Mouse (Mus musculus) intestine, embryonic 15.5 days (tissue): ENCODE measurements around the gene Mx1. TPM values are rescaled to one million over a fixed set of nuclear protein-coding genes. Genes with fewer than 3 reads are reported as not detected.

Experiments used
- ATAC-seq: fragments of 200-750 bp; cut with Nextera tagmentation; 2 replicates; pipeline ENCODE4 v1.8.0; 2017; ENCODE audit warnings: moderate TSS enrichment, moderate library complexity
- H3K27ac ChIP-seq: fragments of 300-500 bp; sonication (generic); 2 replicates; pipeline ENCODE4 v1.5.1; 2015; ENCODE audit warnings: mild to moderate bottlenecking, inconsistent platforms
- H3K27me3 ChIP-seq: fragments of 300-500 bp; sonication (generic); replicated peaks from 2 replicates; pipeline ENCODE4 v1.6.1; 2015; ENCODE audit warnings: inconsistent platforms
- H3K36me3 ChIP-seq: fragments of 300-500 bp; sonication (generic); 2 replicates; pipeline ENCODE4 v1.6.1; 2015; ENCODE audit warnings: inconsistent platforms
- H3K4me1 ChIP-seq: fragments of 300-500 bp; sonication (generic); replicated peaks from 2 replicates; pipeline ENCODE4 v1.6.1; 2015; ENCODE audit warnings: inconsistent platforms
- H3K4me2 ChIP-seq: fragments of 300-500 bp; sonication (generic); replicated peaks from 2 replicates; pipeline ENCODE4 v1.6.1; 2015; ENCODE audit warnings: mild to moderate bottlenecking, inconsistent platforms
- H3K4me3 ChIP-seq: fragments of 300-500 bp; sonication (generic); replicated peaks from 2 replicates; pipeline ENCODE4 v1.5.1; 2015; ENCODE audit warnings: inconsistent platforms
- H3K9ac ChIP-seq: fragments of 300-500 bp; sonication (generic); 2 replicates; pipeline ENCODE4 v1.6.1; 2015; ENCODE audit warnings: inconsistent platforms
- H3K9me3 ChIP-seq: fragments of 300-500 bp; sonication (generic); 2 replicates; pipeline ENCODE4 v1.6.1; 2016; ENCODE audit warnings: inconsistent platforms
- WGBS: fragments of 180-500 bp; shearing (Covaris S2); methylation state at CpG from one replicate; pipeline ENCODE4 v1.1.7; 2015; 5-methylcytosine and 5-hydroxymethylcytosine counted together
- polyA plus RNA-seq: library from polyadenylated mRNA; unstranded; fragments of >200 nt; fragmentation: Nextera tagmentation; extraction: Ambion mirVana; gene quantifications from 2 replicates; pipeline ENCODE4 v1.2.1, GENCODE M21; 2015

Gene Mx1
- polyA plus RNA-seq, 1 experiment from 2014 or later = 0.23 TPM

DNA sequence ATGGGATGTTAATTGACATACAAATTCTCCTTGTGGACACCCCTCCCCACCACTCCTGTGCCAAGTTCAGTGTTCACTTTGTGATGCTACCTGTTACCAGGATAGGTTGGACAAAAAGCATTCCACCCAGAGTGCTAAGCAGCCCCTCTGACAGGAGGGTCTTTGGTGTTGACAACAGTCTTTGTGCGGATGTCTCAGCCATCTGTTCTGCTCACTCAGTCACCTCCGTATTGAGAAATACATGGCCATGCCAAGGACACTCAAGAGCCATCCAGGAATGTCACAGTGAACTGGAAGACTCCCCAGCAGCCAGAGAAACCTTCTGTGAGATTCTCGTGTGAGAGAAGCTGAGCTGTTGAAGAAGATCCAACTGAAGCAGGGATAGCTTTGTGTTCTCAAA, 24.5 kb downstream of the Mx1 start:
- no peaks in the 10 kb centered on the region for H3K36me3 ChIP-seq
- no peak overlapping the region for H3K4me2 ChIP-seq
- no peaks in the 10 kb centered on the region for H3K9me3 ChIP-seq
- H3K27me3 ChIP-seq = no peaks in the 10 kb centered on the region
- H3K4me1 ChIP-seq = no peaks in the 10 kb centered on the region
- H3K9ac ChIP-seq = no peak overlapping the region
- H3K27ac ChIP-seq = no peak overlapping the region
- 76% methylated on average over 3 of the region's 3 CpGs for WGBS
- H3K4me3 ChIP-seq = no peak overlapping the region
- no peak for ATAC-seq

DNA sequence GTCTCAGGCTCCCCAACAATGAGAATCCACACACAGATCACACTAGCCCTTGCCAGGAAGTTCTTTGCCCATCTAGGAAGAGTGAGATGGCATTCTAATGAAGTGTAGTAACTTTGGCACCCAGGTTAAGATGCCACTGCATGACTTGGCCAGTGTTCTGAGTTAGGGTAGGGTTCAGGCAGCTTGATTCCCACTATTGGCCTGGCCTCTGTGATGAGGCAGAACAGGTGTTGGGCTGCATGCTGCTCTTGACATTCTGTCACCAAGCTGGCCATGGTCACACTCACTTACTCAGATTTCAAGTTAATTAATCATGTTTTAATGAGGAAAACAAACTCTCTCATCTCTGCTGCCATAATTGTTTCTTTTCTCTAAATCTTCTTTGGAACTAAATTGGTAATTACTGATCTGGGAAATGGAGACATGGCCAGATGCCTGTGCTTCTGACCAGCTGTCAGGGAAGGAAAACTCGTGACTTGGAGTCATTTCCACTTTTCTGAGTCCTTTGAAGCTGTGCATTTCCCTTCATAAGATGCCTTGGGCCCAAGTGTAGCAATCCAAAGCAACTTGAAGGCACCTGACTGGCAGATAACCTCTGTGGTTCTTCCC, 25.2 kb downstream of the Mx1 start:
- WGBS = 47% methylated on average over 1 of the region's 1 CpGs

GRCm38 (mm10) chr16:97434206-97434605, 28.5 kb downstream of the Mx1 start:
- H3K4me3 ChIP-seq = no peak overlapping the region
- 57% methylated on average over 2 of the region's 2 CpGs for WGBS
- no peak for ATAC-seq
- no peak overlapping the region for H3K9ac ChIP-seq
- no peaks in the 10 kb centered on the region for H3K4me1 ChIP-seq
- no peaks in the 10 kb centered on the region for H3K9me3 ChIP-seq
- H3K36me3 ChIP-seq = no peaks in the 10 kb centered on the region
- no peak overlapping the region for H3K27ac ChIP-seq
- H3K27me3 ChIP-seq = no peaks in the 10 kb centered on the region
- H3K4me2 ChIP-seq = no peak overlapping the region

More for the DNA sequence above, 25.2 kb downstream of the Mx1 start:
- no peak overlapping the region for H3K9ac ChIP-seq
- no peaks in the 10 kb centered on the region for H3K9me3 ChIP-seq
- H3K4me1 ChIP-seq = no peaks in the 10 kb centered on the region
- H3K36me3 ChIP-seq = no peaks in the 10 kb centered on the region
- ATAC-seq = no peak
- no peak overlapping the region for H3K4me3 ChIP-seq
- H3K4me2 ChIP-seq = no peak overlapping the region
- H3K27me3 ChIP-seq = no peaks in the 10 kb centered on the region
- no peak overlapping the region for H3K27ac ChIP-seq

DNA sequence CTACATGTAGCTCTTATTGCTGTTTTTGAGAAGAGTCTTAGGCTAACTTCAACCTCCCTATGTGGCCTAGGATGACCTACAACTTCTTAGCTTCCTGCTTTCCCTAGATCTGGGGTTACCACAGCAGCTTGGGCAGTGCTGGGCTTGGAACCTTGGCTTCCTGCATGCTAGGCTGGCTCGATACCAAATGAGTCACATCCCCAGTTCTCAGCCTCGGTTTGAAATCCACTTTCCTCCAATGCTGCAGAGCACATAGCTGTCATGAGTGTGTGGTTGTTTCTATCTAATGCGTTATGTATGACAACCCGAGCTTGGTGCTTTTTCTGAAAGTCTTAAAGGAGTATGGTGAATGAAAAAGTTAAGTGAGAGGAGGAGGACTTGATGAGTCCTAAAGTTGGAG, 31.4 kb downstream of the Mx1 start:
- no peaks in the 10 kb centered on the region for H3K36me3 ChIP-seq
- WGBS = 74% methylated on average over 4 of the region's 4 CpGs
- H3K9me3 ChIP-seq = no peaks in the 10 kb centered on the region

GRCm38 (mm10) chr16:97430091-97430490, 32.6 kb downstream of the Mx1 start:
- Histone ChIP-seq H3K27me3 (no peaks in the 10 kb centered on the region), H3K27ac (no peak overlapping the region), H3K9ac (no peak overlapping the region), H3K36me3 (no peaks in the 10 kb centered on the region), H3K4me1 (no peaks in the 10 kb centered on the region), H3K4me3 (no peak overlapping the region), H3K4me2 (no peak overlapping the region), H3K9me3 (no peaks in the 10 kb centered on the region)
- WGBS = 89% methylated on average over 4 of the region's 4 CpGs
- no peak for ATAC-seq

More for the DNA sequence above, 31.4 kb downstream of the Mx1 start:
- Histone ChIP-seq H3K4me2 (no peak overlapping the region), H3K27ac (no peak overlapping the region), H3K9ac (no peak overlapping the region), H3K4me1 (no peaks in the 10 kb centered on the region), H3K27me3 (no peaks in the 10 kb centered on the region), H3K4me3 (no peak overlapping the region)
- ATAC-seq = no peak

GRCm38 (mm10) chr16:97428026-97428425, 34.7 kb downstream of the Mx1 start:
- Histone ChIP-seq H3K9me3 (no peaks in the 10 kb centered on the region), H3K9ac (no peak overlapping the region), H3K4me1 (no peaks in the 10 kb centered on the region), H3K36me3 (no peaks in the 10 kb centered on the region), H3K4me2 (no peak overlapping the region), H3K27me3 (no peaks in the 10 kb centered on the region), H3K27ac (no peak overlapping the region), H3K4me3 (no peak overlapping the region)
- no peak for ATAC-seq
- WGBS = 81% methylated on average over 3 of the region's 3 CpGs

GRCm38 (mm10) chr16:97423627-97424026, 39.1 kb downstream of the Mx1 start:
- H3K9me3 ChIP-seq = no peaks in the 10 kb centered on the region
- 62% methylated on average over 1 of the region's 1 CpGs for WGBS

DNA sequence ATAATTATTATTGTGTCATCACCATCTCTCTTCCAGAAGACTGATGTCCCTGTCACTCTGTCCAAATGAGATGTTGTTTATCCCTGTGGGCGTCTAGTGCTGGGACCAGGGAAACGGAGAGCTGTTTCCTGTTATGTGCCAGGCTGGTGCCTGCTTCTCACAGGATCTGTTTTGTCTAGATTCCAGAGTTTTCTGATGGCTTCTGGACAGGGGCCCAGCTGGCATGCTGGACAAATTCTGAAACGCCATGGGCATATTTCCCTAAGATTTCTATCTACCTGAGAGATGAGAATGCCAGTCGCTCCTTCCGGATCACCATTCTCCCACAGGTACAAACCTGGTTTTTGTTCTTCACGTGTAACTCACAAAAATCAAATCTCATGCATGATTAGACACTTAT, 41.0 kb downstream of the Mx1 start:
- no peaks in the 10 kb centered on the region for H3K27me3 ChIP-seq
- H3K4me3 ChIP-seq = no peak overlapping the region
- H3K9me3 ChIP-seq = no peaks in the 10 kb centered on the region
- no peaks in the 10 kb centered on the region for H3K36me3 ChIP-seq
- WGBS = 82% methylated on average over 6 of the region's 6 CpGs
- ATAC-seq = no peak
- H3K27ac ChIP-seq = no peak overlapping the region
- no peak overlapping the region for H3K4me2 ChIP-seq
- H3K9ac ChIP-seq = no peak overlapping the region
- H3K4me1 ChIP-seq = no peaks in the 10 kb centered on the region

More at GRCm38 (mm10) chr16:97423627-97424026, 39.1 kb downstream of the Mx1 start:
- H3K4me1 ChIP-seq = no peaks in the 10 kb centered on the region
- no peak overlapping the region for H3K4me2 ChIP-seq
- no peak overlapping the region for H3K9ac ChIP-seq
- no peaks in the 10 kb centered on the region for H3K36me3 ChIP-seq
- H3K27me3 ChIP-seq = no peaks in the 10 kb centered on the region
- no peak overlapping the region for H3K27ac ChIP-seq
- no peak overlapping the region for H3K4me3 ChIP-seq
- no peak for ATAC-seq

DNA sequence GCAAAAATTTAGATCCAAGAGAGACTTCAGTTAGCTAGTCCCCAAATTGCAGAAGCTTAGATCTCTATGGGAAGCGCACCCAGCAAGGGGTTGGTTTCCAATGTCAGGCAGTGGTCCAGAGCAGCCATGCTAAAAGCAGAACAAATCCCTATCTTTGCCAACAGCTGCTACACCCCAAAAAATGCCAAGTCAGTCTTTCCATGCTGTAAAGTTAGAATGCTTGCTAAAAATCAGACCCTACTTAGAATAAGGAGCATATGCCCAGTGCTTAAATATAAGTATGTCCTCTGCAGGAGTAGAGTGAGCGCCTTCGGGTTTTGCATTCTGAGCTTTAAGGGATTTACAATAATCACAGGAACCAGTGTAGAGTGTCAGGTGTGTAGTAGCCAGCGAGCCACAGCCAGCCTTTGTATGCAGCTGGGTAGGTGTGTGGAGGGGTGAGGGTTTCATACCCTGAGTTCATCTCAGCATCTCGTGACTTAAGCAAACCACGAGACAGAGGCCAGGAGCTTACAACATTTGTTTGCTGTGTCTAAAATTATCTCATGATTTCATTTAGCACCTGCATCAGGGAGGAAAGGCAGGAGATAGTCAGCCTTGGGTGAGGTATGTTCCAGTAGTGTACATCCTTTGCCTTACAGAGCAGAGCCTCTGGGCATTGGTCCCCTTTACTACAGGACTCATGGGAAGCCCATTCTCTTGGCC, 43.8 kb downstream of the Mx1 start:
- WGBS = 89% methylated on average over 6 of the region's 6 CpGs
- Histone ChIP-seq H3K4me1 (no peaks in the 10 kb centered on the region), H3K27ac (no peak overlapping the region), H3K9me3 (no peaks in the 10 kb centered on the region), H3K4me3 (no peak overlapping the region), H3K27me3 (no peaks in the 10 kb centered on the region), H3K9ac (no peak overlapping the region), H3K36me3 (no peaks in the 10 kb centered on the region), H3K4me2 (no peak overlapping the region)
- no peak for ATAC-seq

DNA sequence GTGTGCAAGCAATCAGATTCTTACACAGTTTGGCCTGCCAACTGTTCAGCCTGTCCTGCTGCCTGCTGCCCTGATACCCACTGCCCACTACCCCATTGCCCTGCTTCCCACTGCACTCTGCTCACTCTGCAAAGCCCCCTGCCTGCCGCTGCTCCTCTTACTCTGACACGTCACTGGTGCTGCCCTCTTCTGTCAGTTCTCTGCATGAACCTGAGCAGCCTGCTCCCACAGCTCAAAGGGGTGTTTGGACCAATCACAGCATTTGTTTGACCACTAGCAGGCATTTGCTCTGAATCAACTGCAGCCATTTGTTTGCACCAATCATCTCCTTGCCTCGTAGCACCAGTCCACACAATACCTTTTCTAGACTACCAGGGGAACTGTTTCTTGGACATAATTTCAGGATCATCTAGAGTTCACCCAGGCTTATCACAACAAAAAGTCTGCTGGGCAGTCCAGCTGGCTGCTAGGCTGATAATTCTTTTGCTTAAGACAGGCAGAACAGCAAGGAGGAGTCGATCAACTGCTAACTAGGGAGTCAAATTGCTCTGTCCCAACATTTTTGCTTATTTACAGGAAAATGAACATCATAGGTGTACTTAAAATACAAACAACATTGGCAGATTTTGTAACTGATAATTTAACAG, 44.7 kb downstream of the Mx1 start:
- no peak overlapping the region for H3K9ac ChIP-seq
- no peaks in the 10 kb centered on the region for H3K27me3 ChIP-seq
- no peak overlapping the region for H3K27ac ChIP-seq
- ATAC-seq = peak; percentile 77
- H3K36me3 ChIP-seq = no peaks in the 10 kb centered on the region
- H3K4me1 ChIP-seq = no peaks in the 10 kb centered on the region
- 11% methylated on average over 4 of the region's 4 CpGs for WGBS
- H3K9me3 ChIP-seq = no peaks in the 10 kb centered on the region
- H3K4me3 ChIP-seq = no peak overlapping the region
- H3K4me2 ChIP-seq = no peak overlapping the region

GRCm38 (mm10) chr16:97405476-97406012, 57.2 kb downstream of the Mx1 start:
- Histone ChIP-seq H3K4me1 (no peaks in the 10 kb centered on the region), H3K27ac (no peak overlapping the region), H3K9me3 (no peaks in the 10 kb centered on the region), H3K4me2 (no peak overlapping the region), H3K4me3 (no peak overlapping the region), H3K9ac (no peak overlapping the region), H3K27me3 (no peaks in the 10 kb centered on the region), H3K36me3 (no peaks in the 10 kb centered on the region)
- no peak for ATAC-seq
- 93% methylated on average over 5 of the region's 5 CpGs for WGBS

DNA sequence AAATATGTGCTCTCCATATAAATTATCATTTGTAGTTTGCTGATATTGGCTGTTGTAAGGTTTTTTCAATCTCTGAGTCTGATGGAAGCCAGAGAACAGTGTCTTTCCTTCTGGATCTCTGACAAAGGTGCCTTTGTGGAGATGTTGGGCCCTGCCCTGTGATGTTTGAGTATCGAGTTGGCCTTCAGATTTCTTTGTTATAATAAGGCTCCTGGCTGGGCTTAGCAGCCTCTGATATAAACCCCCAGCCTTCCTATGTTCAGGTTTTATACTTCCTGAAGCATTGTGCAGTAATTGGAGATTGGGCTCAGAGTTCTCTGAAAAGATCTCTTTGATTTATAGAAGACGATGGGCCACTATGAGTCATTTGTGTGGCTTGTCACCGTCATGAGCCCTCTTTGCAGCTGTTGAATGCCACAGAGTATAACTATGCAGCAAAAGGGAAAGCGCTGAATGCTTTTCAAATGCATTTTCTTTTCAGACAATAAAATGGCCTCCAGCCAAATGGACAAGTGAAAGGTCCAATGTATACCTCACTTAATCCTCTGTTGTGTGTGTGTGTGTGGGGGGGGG, 60.4 kb downstream of the Mx1 start:
- Histone ChIP-seq H3K9me3 (no peaks in the 10 kb centered on the region), H3K9ac (no peak overlapping the region), H3K4me2 (no peak overlapping the region), H3K4me1 (no peaks in the 10 kb centered on the region), H3K27me3 (no peaks in the 10 kb centered on the region), H3K4me3 (no peak overlapping the region), H3K27ac (no peak overlapping the region), H3K36me3 (no peaks in the 10 kb centered on the region)
- WGBS = 62% methylated on average over 4 of the region's 4 CpGs
- no peak for ATAC-seq
